Mouse (Mus musculus) bone marrow, adult 2 months (tissue): ENCODE measurements at regions not wholly inside any gene's neighbourhood (a gene's known extent, or its start where the extent isn't known, plus 50 kb on each side); places are given as distances from the start of the nearest gene placed in this dataset.

Source experiments
- H3K27ac ChIP-seq: fragments of 200-500 bp; 2 replicates; pipeline ENCODE4 v1.5.1; 2012; ENCODE audit warnings: low read depth, mild to moderate bottlenecking, control low read depth, inconsistent platforms, low read length; ENCODE audit not compliant: control insufficient read depth, poor library complexity, insufficient read depth
- H3K4me1 ChIP-seq: fragments of 200-500 bp; 2 replicates; pipeline ENCODE4 v1.6.1; 2011; ENCODE audit warnings: low read length; ENCODE audit not compliant: control insufficient read depth, insufficient read depth
- H3K4me3 ChIP-seq: fragments of 200-500 bp; replicated peaks from 2 replicates; pipeline ENCODE3; 2011; ENCODE audit warnings: mild to moderate bottlenecking, low read depth, low read length, control low read depth; ENCODE audit not compliant: control insufficient read depth
- CTCF ChIP-seq: fragments of 200-500 bp; IDR thresholded peaks from 2 replicates; pipeline ENCODE4 v1.5.1; 2011; ENCODE audit warnings: low read length, control low read depth; ENCODE audit not compliant: control insufficient read depth, insufficient read depth
- POLR2A ChIP-seq: fragments of 200-500 bp; IDR thresholded peaks from 2 replicates; pipeline ENCODE4 v1.6.1; 2011; ENCODE audit warnings: low read depth, mild to moderate bottlenecking, control low read depth, low read length, borderline replicate concordance; ENCODE audit not compliant: control insufficient read depth
- WGBS: fragments of 180-500 bp; shearing (Covaris S2); methylation state at CpG from one replicate; pipeline ENCODE4 v1.1.7; 2018; 5-methylcytosine and 5-hydroxymethylcytosine counted together

DNA sequence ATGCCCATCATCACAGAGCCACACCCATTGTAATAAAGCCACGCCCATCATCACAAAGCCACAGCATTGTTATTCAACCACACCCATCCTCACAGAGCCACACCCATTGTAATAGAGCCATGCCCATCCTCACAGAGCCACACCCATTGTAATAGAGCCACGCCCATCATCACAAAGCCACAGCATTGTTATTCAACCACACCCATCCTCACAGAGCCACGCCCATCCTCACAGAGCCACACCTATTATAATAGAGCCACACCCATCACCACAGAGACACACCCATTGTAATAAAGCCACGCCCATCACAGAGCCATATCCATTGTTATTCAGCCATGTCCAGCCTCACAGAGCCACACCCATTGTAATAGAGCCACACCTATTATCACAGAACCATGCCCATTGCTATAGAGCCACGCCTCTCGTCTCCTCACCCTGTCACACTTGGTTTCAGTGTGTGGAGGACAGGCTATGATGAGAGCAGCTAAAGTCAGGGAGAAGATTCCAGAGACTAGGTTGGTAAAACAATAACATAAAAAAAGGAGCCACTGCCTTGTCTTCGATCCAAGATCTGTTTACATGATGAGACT is 85.6 kb downstream of the Gxylt1 start:
- WGBS: 78% methylated on average over 7 of the region's 7 CpGs
- Histone ChIP-seq H3K4me3 (no peak overlapping the region), H3K4me1 (no peaks in the 10 kb centered on the region), H3K27ac (no peak overlapping the region)
- TF ChIP-seq CTCF: no peak
- no peak for TF ChIP-seq POLR2A

- 82% methylated on average over 5 of the region's 5 CpGs for WGBS
- Histone ChIP-seq H3K27ac (no peak overlapping the region), H3K4me3 (no peak overlapping the region), H3K4me1 (no peaks in the 10 kb centered on the region)
- TF ChIP-seq CTCF (no peak), POLR2A (no peak)
Observed at GRCm38 (mm10) chr15:93176221-93176620, 98.8 kb downstream of the Gxylt1 start.

DNA sequence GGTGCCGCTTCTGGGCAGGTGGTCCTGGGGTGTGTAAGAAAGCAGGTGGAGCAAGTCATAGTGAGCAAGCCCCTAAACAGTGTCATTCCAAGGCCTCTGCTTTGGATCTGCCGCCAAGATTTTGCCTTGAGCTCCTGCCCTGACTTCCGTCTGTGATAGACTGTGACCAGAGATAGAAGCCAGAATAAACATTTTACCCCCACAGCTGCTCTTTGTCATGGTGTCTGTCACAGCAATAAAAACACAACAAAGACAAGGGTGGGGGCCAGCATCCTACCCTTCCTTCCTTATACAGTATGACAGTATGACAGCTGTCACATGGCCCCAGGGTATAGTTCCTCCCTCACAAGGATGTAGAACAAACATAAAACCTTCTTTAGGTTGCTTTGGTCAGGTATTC is 106.2 kb downstream of the Gxylt1 start:
- no peak for TF ChIP-seq CTCF
- no peak for TF ChIP-seq POLR2A
- Histone ChIP-seq H3K4me3 (no peak overlapping the region), H3K27ac (no peak overlapping the region), H3K4me1 (no peaks in the 10 kb centered on the region)
- 81% methylated on average over 3 of the region's 3 CpGs for WGBS

- Histone ChIP-seq H3K4me1 (no peaks in the 10 kb centered on the region), H3K27ac (no peak overlapping the region), H3K4me3 (no peak overlapping the region)
- 91% methylated on average over 9 of the region's 9 CpGs for WGBS
- TF ChIP-seq POLR2A (no peak), CTCF (no peak)
Observed at GRCm38 (mm10) chr15:93167451-93167850, 107.5 kb downstream of the Gxylt1 start.

GRCm38 (mm10) chr15:93161924-93162910 is 112.8 kb downstream of the Gxylt1 start:
- H3K4me1 ChIP-seq: no peaks in the 10 kb centered on the region
- TF ChIP-seq CTCF: no peak
- no peak for TF ChIP-seq POLR2A
- 72% methylated on average over 25 of the region's 25 CpGs for WGBS
- H3K27ac ChIP-seq: no peak overlapping the region; the same call in 1 of the 2 replicates
- H3K4me3 ChIP-seq: no peak overlapping the region

DNA sequence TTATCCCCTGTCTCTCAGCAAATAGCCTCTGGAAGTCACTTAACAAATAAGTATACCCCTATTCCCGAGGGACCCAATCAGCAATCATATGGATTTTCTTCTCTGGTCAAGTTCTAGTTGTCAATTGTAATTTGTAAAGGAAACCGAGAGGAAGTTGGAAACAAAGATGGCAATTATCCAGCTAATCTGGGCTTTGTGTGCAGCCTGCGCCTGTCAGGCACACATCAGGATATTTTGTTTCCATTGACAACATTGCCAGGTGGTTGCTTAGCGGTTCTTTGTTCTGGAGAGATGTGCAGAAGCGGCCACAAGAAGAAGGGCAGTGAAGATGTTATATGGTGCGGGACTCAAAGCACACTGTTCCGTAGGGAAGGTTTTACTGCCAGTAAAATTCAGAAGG is 113.7 kb downstream of the Gxylt1 start:
- WGBS: 69% methylated on average over 7 of the region's 7 CpGs
- H3K4me3 ChIP-seq: no peak overlapping the region
- TF ChIP-seq POLR2A (no peak), CTCF (no peak)
- no peak overlapping the region for H3K27ac ChIP-seq
- no peaks in the 10 kb centered on the region for H3K4me1 ChIP-seq

DNA sequence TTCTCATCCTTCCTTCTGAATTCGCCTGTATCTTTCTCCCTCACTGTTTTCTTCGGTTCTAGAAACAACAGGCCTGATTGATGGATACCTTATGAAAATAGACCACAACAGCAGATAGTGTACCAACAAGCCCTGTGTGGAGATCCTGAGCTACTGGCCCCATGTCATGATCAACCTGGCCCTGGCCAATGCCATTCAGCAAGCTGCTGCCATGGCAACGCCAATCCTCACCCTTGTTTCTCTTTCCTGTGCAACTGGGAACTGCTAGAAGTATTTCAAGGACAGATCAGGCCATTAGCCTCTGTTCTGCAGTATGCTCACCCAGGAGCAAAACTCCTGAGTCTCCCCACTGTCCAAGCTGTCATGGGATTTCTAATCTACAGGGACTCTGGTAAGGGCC is 119.2 kb downstream of the Gxylt1 start:
- no peaks in the 10 kb centered on the region for H3K4me1 ChIP-seq
- no peak overlapping the region for H3K27ac ChIP-seq
- H3K4me3 ChIP-seq: no peak overlapping the region
- TF ChIP-seq CTCF (no peak), POLR2A (no peak)
- WGBS: 84% methylated on average over 3 of the region's 3 CpGs

- no peak overlapping the region for H3K27ac ChIP-seq
- TF ChIP-seq CTCF (no peak), POLR2A (no peak)
- no peaks in the 10 kb centered on the region for H3K4me1 ChIP-seq
- WGBS: 63% methylated on average over 4 of the region's 4 CpGs
- H3K4me3 ChIP-seq: no peak overlapping the region
Observed at GRCm38 (mm10) chr15:93154022-93154421, 121.0 kb downstream of the Gxylt1 start.
